Mouse (Mus musculus): ENCODE measurements at regions not wholly inside any gene's neighbourhood (a gene's known extent, or its start where the extent isn't known, plus 50 kb on each side); places are given as distances from the start of the nearest gene placed in this dataset.

- no peak overlapping the region for H3K27ac ChIP-seq
- DNase-seq (no peak), ATAC-seq (ENCODE audit: low read depth) (no peak)
- 58% methylated on average over 10 of the region's 10 CpGs for WGBS (ENCODE audit: insufficient replicate concordance)
- no peak overlapping the region for H3K4me2 ChIP-seq
- no peaks in the 10 kb centered on the region for H3K9me3 ChIP-seq (replicated peaks)
- no peak overlapping the region for H3K4me3 ChIP-seq (replicated peaks)
- no peaks in the 10 kb centered on the region for H3K36me3 ChIP-seq
- H3K9ac ChIP-seq = no peak overlapping the region
- H3K4me1 ChIP-seq (replicated peaks) = no peaks in the 10 kb centered on the region
- H3K27me3 ChIP-seq = no peaks in the 10 kb centered on the region
Measured at GRCm38 (mm10) chr6:116848538-116849093, 131.9 kb upstream of the Tmem72 start.

GRCm38 (mm10) chr6:116854029-116854428, 137.3 kb upstream of the Tmem72 start:
- no peak for ATAC-seq (ENCODE audit: low read depth)
- Histone ChIP-seq H3K9me3 (replicated peaks) (no peaks in the 10 kb centered on the region), H3K4me2 (no peak overlapping the region), H3K4me1 (replicated peaks) (no peaks in the 10 kb centered on the region), H3K36me3 (no peaks in the 10 kb centered on the region), H3K4me3 (replicated peaks) (no peak overlapping the region), H3K9ac (no peak overlapping the region), H3K27ac (no peak overlapping the region), H3K27me3 (no peaks in the 10 kb centered on the region)
- 52% methylated on average over 6 of the region's 6 CpGs for WGBS (ENCODE audit: insufficient replicate concordance)
- DNase-seq = no peak

DNA sequence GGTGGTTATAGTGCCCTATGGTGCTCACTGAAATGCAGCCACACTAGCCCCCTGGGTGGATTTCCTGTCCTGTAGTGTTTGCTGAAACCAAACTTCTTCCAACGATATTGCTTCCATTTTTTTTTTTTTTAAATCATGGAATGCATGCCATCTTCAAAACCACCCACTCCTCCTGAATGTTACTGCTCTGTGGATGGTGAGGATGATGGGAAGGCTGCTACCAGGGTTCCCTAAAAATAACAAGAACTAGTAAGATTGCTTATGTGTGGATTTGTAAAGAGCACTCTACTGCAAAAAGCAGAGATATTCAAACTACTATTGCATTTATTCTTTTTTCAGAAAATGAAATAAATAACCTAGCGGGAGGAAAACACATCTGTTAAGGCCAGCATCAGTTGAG, 139.4 kb upstream of the Tmem72 start:
- ATAC-seq (ENCODE audit: low read depth) = no peak

DNA sequence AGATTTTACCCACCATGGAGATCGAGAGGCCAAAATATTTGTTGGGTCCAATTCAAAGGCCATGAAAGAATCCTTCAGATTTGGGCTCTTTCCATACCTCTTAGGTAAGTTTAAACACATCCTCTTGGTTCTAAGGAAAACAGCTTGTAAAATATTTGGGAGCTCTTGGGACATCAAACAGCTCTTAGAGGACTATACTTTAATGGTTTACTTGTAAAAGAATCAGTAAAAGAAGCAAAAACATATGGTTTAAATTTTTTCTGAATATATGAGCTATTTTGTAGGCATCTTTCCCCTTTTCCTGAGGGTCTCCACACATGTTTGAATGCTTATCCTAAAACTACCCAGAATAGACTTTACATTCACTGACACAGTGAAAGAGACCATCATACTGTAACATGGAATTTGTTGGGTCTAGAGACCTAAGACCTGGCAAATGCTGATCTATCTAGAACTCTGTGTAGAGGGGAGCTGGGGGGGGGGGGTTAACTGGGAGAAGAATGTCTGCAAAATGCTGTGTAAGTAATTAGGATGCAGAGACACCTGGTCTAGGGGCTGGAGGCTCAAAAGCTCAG, 140.3 kb upstream of the Tmem72 start:
- H3K27me3 ChIP-seq = no peaks in the 10 kb centered on the region
- DNase-seq (no peak), ATAC-seq (ENCODE audit: low read depth) (no peak)
- WGBS (ENCODE audit: insufficient replicate concordance) = 56% methylated on average over 1 of the region's 1 CpGs
- no peak overlapping the region for H3K27ac ChIP-seq
- no peak overlapping the region for H3K4me3 ChIP-seq (replicated peaks)
- H3K4me1 ChIP-seq (replicated peaks) = no peaks in the 10 kb centered on the region
- no peaks in the 10 kb centered on the region for H3K36me3 ChIP-seq
- H3K9ac ChIP-seq = no peak overlapping the region
- H3K4me2 ChIP-seq = no peak overlapping the region
- no peaks in the 10 kb centered on the region; the same call in 1 of the 2 replicates for H3K9me3 ChIP-seq (replicated peaks)

More for the DNA sequence above, 139.4 kb upstream of the Tmem72 start:
- Histone ChIP-seq H3K36me3 (no peaks in the 10 kb centered on the region), H3K9me3 (replicated peaks) (no peaks in the 10 kb centered on the region; the same call in 1 of the 2 replicates), H3K4me2 (no peak overlapping the region), H3K9ac (no peak overlapping the region), H3K4me1 (replicated peaks) (no peaks in the 10 kb centered on the region), H3K27me3 (no peaks in the 10 kb centered on the region), H3K4me3 (replicated peaks) (no peak overlapping the region), H3K27ac (no peak overlapping the region)
- DNase-seq = no peak
- WGBS (ENCODE audit: insufficient replicate concordance) = 55% methylated on average over 2 of the region's 2 CpGs

GRCm38 (mm10) chr6:116863130-116863529, 146.4 kb upstream of the Tmem72 start:
- WGBS (ENCODE audit: insufficient replicate concordance) = 34% methylated on average over 2 of the region's 2 CpGs
- no peaks in the 10 kb centered on the region for H3K4me1 ChIP-seq (replicated peaks)
- H3K27ac ChIP-seq = no peak overlapping the region
- no peak overlapping the region for H3K4me2 ChIP-seq
- H3K4me3 ChIP-seq (replicated peaks) = no peak overlapping the region
- ATAC-seq (ENCODE audit: low read depth) = no peak
- no peak for DNase-seq
- no peaks in the 10 kb centered on the region for H3K36me3 ChIP-seq
- no peaks in the 10 kb centered on the region for H3K27me3 ChIP-seq
- H3K9me3 ChIP-seq (replicated peaks) = peaks cover under 1% of the 10 kb centered on the region; the same call in 1 of the 2 replicates
- no peak overlapping the region for H3K9ac ChIP-seq

- DNase-seq (no peak), ATAC-seq (ENCODE audit: low read depth) (no peak)
- Histone ChIP-seq H3K27ac (no peak overlapping the region), H3K27me3 (no peaks in the 10 kb centered on the region), H3K4me3 (replicated peaks) (no peak overlapping the region), H3K36me3 (no peaks in the 10 kb centered on the region), H3K4me1 (replicated peaks) (no peaks in the 10 kb centered on the region), H3K9me3 (replicated peaks) (peaks cover 2% of the 10 kb centered on the region; the same call in 1 of the 2 replicates), H3K4me2 (no peak overlapping the region), H3K9ac (no peak overlapping the region)
- 50% methylated on average over 2 of the region's 2 CpGs for whole genome bisulfite sequencing (ENCODE audit: insufficient replicate concordance)
Measured at GRCm38 (mm10) chr6:116863626-116864025, 146.9 kb upstream of the Tmem72 start.

GRCm38 (mm10) chr6:116893299-116893698, 176.6 kb upstream of the Tmem72 start:
- Histone ChIP-seq H3K4me2 (no peak overlapping the region), H3K4me3 (replicated peaks) (no peak overlapping the region), H3K27me3 (no peaks in the 10 kb centered on the region), H3K4me1 (replicated peaks) (no peaks in the 10 kb centered on the region), H3K9ac (no peak overlapping the region), H3K36me3 (no peaks in the 10 kb centered on the region), H3K9me3 (replicated peaks) (no peaks in the 10 kb centered on the region), H3K27ac (no peak overlapping the region)
- no peak for DNase-seq
- WGBS (ENCODE audit: insufficient replicate concordance) = 59% methylated on average over 8 of the region's 8 CpGs
- ATAC-seq (ENCODE audit: low read depth) = no peak

GRCm38 (mm10) chr6:116894252-116894651, 177.5 kb upstream of the Tmem72 start:
- ATAC-seq (ENCODE audit: low read depth) (no peak), DNase-seq (no peak)
- Histone ChIP-seq H3K4me3 (replicated peaks) (no peak overlapping the region), H3K9ac (no peak overlapping the region), H3K4me2 (no peak overlapping the region), H3K27me3 (no peaks in the 10 kb centered on the region), H3K27ac (no peak overlapping the region), H3K9me3 (replicated peaks) (no peaks in the 10 kb centered on the region), H3K4me1 (replicated peaks) (no peaks in the 10 kb centered on the region), H3K36me3 (no peaks in the 10 kb centered on the region)
- 61% methylated on average over 5 of the region's 5 CpGs for WGBS (ENCODE audit: insufficient replicate concordance)

- Histone ChIP-seq H3K4me3 (replicated peaks) (no peak overlapping the region), H3K27ac (no peak overlapping the region), H3K9ac (no peak overlapping the region), H3K9me3 (replicated peaks) (no peaks in the 10 kb centered on the region), H3K4me1 (replicated peaks) (no peaks in the 10 kb centered on the region), H3K4me2 (no peak overlapping the region), H3K36me3 (no peaks in the 10 kb centered on the region), H3K27me3 (no peaks in the 10 kb centered on the region)
- DNase-seq = no peak
- ATAC-seq (ENCODE audit: low read depth) = no peak
- 61% methylated on average over 5 of the region's 5 CpGs for WGBS (ENCODE audit: insufficient replicate concordance)
Measured at GRCm38 (mm10) chr6:116895114-116895513, 178.4 kb upstream of the Tmem72 start.

GRCm38 (mm10) chr6:116896132-116896630, 179.5 kb upstream of the Tmem72 start:
- ATAC-seq (ENCODE audit: low read depth) (no peak), DNase-seq (no peak)
- Histone ChIP-seq H3K36me3 (no peaks in the 10 kb centered on the region), H3K4me2 (no peak overlapping the region), H3K4me3 (replicated peaks) (no peak overlapping the region), H3K4me1 (replicated peaks) (no peaks in the 10 kb centered on the region), H3K9ac (no peak overlapping the region), H3K9me3 (replicated peaks) (no peaks in the 10 kb centered on the region), H3K27me3 (no peaks in the 10 kb centered on the region), H3K27ac (no peak overlapping the region)
- 56% methylated on average over 4 of the region's 4 CpGs for WGBS (ENCODE audit: insufficient replicate concordance)

GRCm38 (mm10) chr6:116901816-116902215, 185.1 kb upstream of the Tmem72 start:
- no peak overlapping the region for H3K4me3 ChIP-seq (replicated peaks)
- WGBS (ENCODE audit: insufficient replicate concordance) = 15% methylated on average over 1 of the region's 1 CpGs
- no peaks in the 10 kb centered on the region for H3K27me3 ChIP-seq
- H3K9me3 ChIP-seq (replicated peaks) = no peaks in the 10 kb centered on the region
- no peak for DNase-seq
- ATAC-seq (ENCODE audit: low read depth) = no peak
- H3K27ac ChIP-seq = no peak overlapping the region
- no peak overlapping the region for H3K4me2 ChIP-seq
- H3K9ac ChIP-seq = no peak overlapping the region
- H3K4me1 ChIP-seq (replicated peaks) = no peaks in the 10 kb centered on the region
- H3K36me3 ChIP-seq = no peaks in the 10 kb centered on the region

GRCm38 (mm10) chr6:116902371-116902770, 185.7 kb upstream of the Tmem72 start:
- Histone ChIP-seq H3K4me2 (no peak overlapping the region), H3K9ac (no peak overlapping the region), H3K36me3 (no peaks in the 10 kb centered on the region), H3K9me3 (replicated peaks) (no peaks in the 10 kb centered on the region), H3K4me3 (replicated peaks) (no peak overlapping the region), H3K27me3 (no peaks in the 10 kb centered on the region), H3K4me1 (replicated peaks) (no peaks in the 10 kb centered on the region), H3K27ac (no peak overlapping the region)
- DNase-seq (no peak), ATAC-seq (ENCODE audit: low read depth) (no peak)
- WGBS (ENCODE audit: insufficient replicate concordance) = 41% methylated on average over 3 of the region's 3 CpGs
